Comparison of ENCODE assay signal across 21 mouse cellular contexts in the genomic region with DNA sequence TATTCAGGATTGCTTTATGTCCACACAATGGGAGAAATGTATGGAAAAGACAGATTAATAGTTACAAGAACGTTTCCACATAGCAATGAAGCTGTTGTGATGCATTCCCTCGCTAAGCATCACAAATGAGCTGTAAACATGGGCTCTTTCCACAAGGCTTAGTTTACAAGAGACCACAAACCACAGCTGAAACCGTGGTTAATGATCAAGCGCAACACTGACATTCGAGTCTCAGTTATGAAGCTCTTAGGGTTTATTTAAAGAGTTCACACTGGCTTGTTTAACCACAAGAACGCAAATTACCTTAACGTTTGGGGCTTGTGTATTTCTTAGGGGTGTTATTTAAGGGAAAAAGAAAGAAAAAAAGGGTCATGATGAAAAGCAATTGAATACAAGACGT.
DNase-seq lines count a peak whose midpoint lies in the region; ATAC-seq and TF ChIP-seq lines count a peak whose summit lies in the region.
"Had no signal": no experiment of that assay in that cellular context is flagged by ENCODE, and none has a peak within 500 bp of the region (broad histone marks: within the 10 kb centered on the region; RNA-seq: fewer than 3 reads in every experiment).

No protein-coding gene starts in this region.

- no peak overlapping the region for H3K27ac ChIP-seq in embryonic facial prominence, embryonic 13.5 days
- H3K27ac ChIP-seq in embryonic facial prominence, embryonic 10.5 days (replicated peaks): no peak overlapping the region
- H3K27ac ChIP-seq in kidney, postnatal 0 days: no peak overlapping the region
- H3K27ac ChIP-seq in kidney, embryonic 16.5 days (ENCODE audit: low read length): no peak overlapping the region
- no peak overlapping the region for H3K27ac ChIP-seq in hindbrain, embryonic 16.5 days (ENCODE audit: low read depth, low read length)
- H3K27ac ChIP-seq: embryonic facial prominence, embryonic 12.5 days; forebrain, embryonic 10.5 days; forebrain, embryonic 15.5 days; heart, embryonic 13.5 days; hindbrain, embryonic 15.5 days had no signal

- H3K4me1 ChIP-seq in embryonic facial prominence, embryonic 13.5 days: no peaks in the 10 kb centered on the region
- no peaks in the 10 kb centered on the region for H3K4me1 ChIP-seq in embryonic facial prominence, embryonic 10.5 days
- H3K4me1 ChIP-seq in kidney, postnatal 0 days (replicated peaks; ENCODE audit: insufficient read depth, low read length): no peaks in the 10 kb centered on the region
- H3K4me1 ChIP-seq in kidney, embryonic 16.5 days (ENCODE audit: insufficient read depth, low read length): no peaks in the 10 kb centered on the region
- H3K4me1 ChIP-seq in hindbrain, embryonic 16.5 days (ENCODE audit: control insufficient read depth, insufficient read depth, low read depth, low read length): no peaks in the 10 kb centered on the region
- H3K4me1 ChIP-seq: embryonic facial prominence, embryonic 12.5 days; forebrain, embryonic 10.5 days; forebrain, embryonic 15.5 days; heart, embryonic 13.5 days; hindbrain, embryonic 15.5 days had no signal

- POLR2A ChIA-PET in Patski (lab: Charles Lee): no interaction called here

- peak overlapping the region; percentile 20; the same call in 1 of the 2 replicates for H3K4me2 ChIP-seq in embryonic facial prominence, embryonic 13.5 days
- peak overlapping the region; percentile 23; the same call in 1 of the 2 replicates for H3K4me2 ChIP-seq in kidney, postnatal 0 days (ENCODE audit: low read length)
- no peak overlapping the region for H3K4me2 ChIP-seq in kidney, embryonic 16.5 days (replicated peaks; ENCODE audit: low read depth, low read length)
- H3K4me2 ChIP-seq in hindbrain, embryonic 16.5 days (ENCODE audit: low read length): no peak overlapping the region
- H3K4me2 ChIP-seq: embryonic facial prominence, embryonic 12.5 days; forebrain, embryonic 15.5 days; heart, embryonic 13.5 days; hindbrain, embryonic 15.5 days had no signal

- no peak for TF ChIP-seq CTCF in kidney, postnatal 0 days (IDR thresholded peaks at IDR 0.05; ENCODE audit: low read depth)
- no peak for TF ChIP-seq CTCF in Patski (IDR thresholded peaks at IDR 0.05)

- H3K36me3 ChIP-seq in embryonic facial prominence, embryonic 13.5 days: no peaks in the 10 kb centered on the region
- no peaks in the 10 kb centered on the region for H3K36me3 ChIP-seq in embryonic facial prominence, embryonic 10.5 days (replicated peaks)
- no peaks in the 10 kb centered on the region for H3K36me3 ChIP-seq in kidney, postnatal 0 days (ENCODE audit: insufficient read depth, low read length)
- no peaks in the 10 kb centered on the region for H3K36me3 ChIP-seq in kidney, embryonic 16.5 days (ENCODE audit: insufficient read depth, low read length)
- H3K36me3 ChIP-seq in hindbrain, embryonic 16.5 days (ENCODE audit: control insufficient read depth, insufficient read depth, low read length): no peaks in the 10 kb centered on the region
- H3K36me3 ChIP-seq: embryonic facial prominence, embryonic 12.5 days; forebrain, embryonic 10.5 days; forebrain, embryonic 15.5 days; heart, embryonic 13.5 days; hindbrain, embryonic 15.5 days had no signal

- H3K9ac ChIP-seq in embryonic facial prominence, embryonic 13.5 days: no peak overlapping the region
- no peak overlapping the region for H3K9ac ChIP-seq in kidney, postnatal 0 days (ENCODE audit: low read depth, low read length)
- no peak overlapping the region for H3K9ac ChIP-seq in kidney, embryonic 16.5 days (replicated peaks; ENCODE audit: low read length)
- H3K9ac ChIP-seq in hindbrain, embryonic 16.5 days (ENCODE audit: low read depth, low read length): no peak overlapping the region
- H3K9ac ChIP-seq: embryonic facial prominence, embryonic 12.5 days; forebrain, embryonic 15.5 days; heart, embryonic 13.5 days; hindbrain, embryonic 15.5 days had no signal

- CTCF ChIA-PET in Patski (lab: Charles Lee): no interaction called here

- whole genome bisulfite sequencing in embryonic facial prominence, embryonic 13.5 days: 37% methylated on average over 8 of the region's 8 CpGs
- 79% methylated on average over 8 of the region's 8 CpGs for WGBS in embryonic facial prominence, embryonic 10.5 days
- 25% methylated on average over 8 of the region's 8 CpGs for WGBS in kidney, postnatal 0 days
- WGBS in kidney, embryonic 16.5 days: 37% methylated on average over 8 of the region's 8 CpGs
- 59% methylated on average over 8 of the region's 8 CpGs for WGBS in hindbrain, embryonic 16.5 days

- H3K4me3 ChIP-seq in embryonic facial prominence, embryonic 13.5 days: no peak overlapping the region
- no peak overlapping the region for H3K4me3 ChIP-seq in embryonic facial prominence, embryonic 10.5 days
- no peak overlapping the region for H3K4me3 ChIP-seq in kidney, postnatal 0 days (replicated peaks; ENCODE audit: low read depth, low read length)
- no peak overlapping the region for H3K4me3 ChIP-seq in kidney, embryonic 16.5 days (ENCODE audit: low read length)
- H3K4me3 ChIP-seq in hindbrain, embryonic 16.5 days (ENCODE audit: low read length): no peak overlapping the region
- H3K4me3 ChIP-seq: embryonic facial prominence, embryonic 12.5 days; forebrain, embryonic 10.5 days; forebrain, embryonic 15.5 days; heart, embryonic 13.5 days; hindbrain, embryonic 15.5 days had no signal

- in situ Hi-C loops in Patski (cut with MboI; ENCODE audit: low pct_unique_long_range_greater_than_20kb): no loop called here

- ATAC-seq in embryonic facial prominence, embryonic 13.5 days (ENCODE audit: insufficient number of reproducible peaks, insufficient read depth, low FRiP score, low TSS enrichment, low read depth): no peak
- no peak for ATAC-seq in kidney, postnatal 0 days (replicated peaks; ENCODE audit: low FRiP score, low read depth)
- no peak for ATAC-seq in kidney, embryonic 16.5 days (ENCODE audit: low FRiP score, low TSS enrichment)
- ATAC-seq in Patski: peak; percentile 98
- no peak for ATAC-seq in hindbrain, embryonic 16.5 days
- ATAC-seq: forebrain, embryonic 15.5 days had no signal

- DNase-seq in embryonic facial prominence, embryonic 10.5 days (ENCODE audit: low spot score): no peak
- no peak for DNase-seq in kidney, postnatal 0 days (ENCODE audit: low spot score)
- DNase-seq in Patski (ENCODE audit: low read depth, low spot score): peak; percentile 72
- peak; percentile 18 to 22 for DNase-seq in kidney, postnatal 36 days
- no peak for DNase-seq in lung, postnatal 14 days
- DNase-seq: adrenal gland, adult 2 months; adrenal gland, postnatal 25 days; cerebellum, adult 2 months; cerebellum, postnatal 14 days; embryo, embryonic 11 days; gastrocnemius, postnatal 36 days; heart, postnatal 36 days had no signal

- H3K9me3 ChIP-seq in embryonic facial prominence, embryonic 13.5 days: no peaks in the 10 kb centered on the region
- H3K9me3 ChIP-seq in embryonic facial prominence, embryonic 10.5 days: no peaks in the 10 kb centered on the region
- no peaks in the 10 kb centered on the region for H3K9me3 ChIP-seq in kidney, postnatal 0 days (replicated peaks; ENCODE audit: low read length)
- H3K9me3 ChIP-seq in kidney, embryonic 16.5 days (ENCODE audit: low read length): no peaks in the 10 kb centered on the region
- H3K9me3 ChIP-seq in hindbrain, embryonic 16.5 days (ENCODE audit: control insufficient read depth, low read length): no peaks in the 10 kb centered on the region
- H3K9me3 ChIP-seq: embryonic facial prominence, embryonic 12.5 days; forebrain, embryonic 10.5 days; forebrain, embryonic 15.5 days; heart, embryonic 13.5 days; hindbrain, embryonic 15.5 days had no signal

- no peaks in the 10 kb centered on the region for H3K27me3 ChIP-seq in embryonic facial prominence, embryonic 13.5 days
- H3K27me3 ChIP-seq in embryonic facial prominence, embryonic 10.5 days (replicated peaks; ENCODE audit: low read depth, poor library complexity, severe bottlenecking): no peaks in the 10 kb centered on the region
- H3K27me3 ChIP-seq in kidney, postnatal 0 days (ENCODE audit: insufficient read depth, low read length): no peaks in the 10 kb centered on the region
- H3K27me3 ChIP-seq in kidney, embryonic 16.5 days (ENCODE audit: insufficient read depth, low read length): no peaks in the 10 kb centered on the region
- no peaks in the 10 kb centered on the region for H3K27me3 ChIP-seq in Patski
- no peaks in the 10 kb centered on the region for H3K27me3 ChIP-seq in hindbrain, embryonic 16.5 days (replicated peaks; ENCODE audit: control insufficient read depth, insufficient read depth, low read length)
- H3K27me3 ChIP-seq: CH12.LX; embryonic facial prominence, embryonic 12.5 days; forebrain, embryonic 15.5 days; heart, embryonic 13.5 days; hindbrain, embryonic 15.5 days had no signal

Comparison
In these comparisons a context has a peak if more than half of its experiments do, and no peak if none do; other contexts are left out.
1. H3K4me2 ChIP-seq: peak in embryonic facial prominence, embryonic 13.5 days (single experiment) and kidney, postnatal 0 days (single experiment); none in kidney, embryonic 16.5 days (single experiment) and hindbrain, embryonic 16.5 days (single experiment).
2. DNase-seq: peak in Patski (single experiment) and kidney, postnatal 36 days (2 of 2); none in embryonic facial prominence, embryonic 10.5 days (single experiment), kidney, postnatal 0 days (single experiment) and lung, postnatal 14 days (single experiment).